Mouse (Mus musculus): ENCODE results near the gene Mfn1.
A peak's percentile ranks its signal among the peaks of the same experiment; 100 is the strongest.

Mfn1 gene

DNA sequence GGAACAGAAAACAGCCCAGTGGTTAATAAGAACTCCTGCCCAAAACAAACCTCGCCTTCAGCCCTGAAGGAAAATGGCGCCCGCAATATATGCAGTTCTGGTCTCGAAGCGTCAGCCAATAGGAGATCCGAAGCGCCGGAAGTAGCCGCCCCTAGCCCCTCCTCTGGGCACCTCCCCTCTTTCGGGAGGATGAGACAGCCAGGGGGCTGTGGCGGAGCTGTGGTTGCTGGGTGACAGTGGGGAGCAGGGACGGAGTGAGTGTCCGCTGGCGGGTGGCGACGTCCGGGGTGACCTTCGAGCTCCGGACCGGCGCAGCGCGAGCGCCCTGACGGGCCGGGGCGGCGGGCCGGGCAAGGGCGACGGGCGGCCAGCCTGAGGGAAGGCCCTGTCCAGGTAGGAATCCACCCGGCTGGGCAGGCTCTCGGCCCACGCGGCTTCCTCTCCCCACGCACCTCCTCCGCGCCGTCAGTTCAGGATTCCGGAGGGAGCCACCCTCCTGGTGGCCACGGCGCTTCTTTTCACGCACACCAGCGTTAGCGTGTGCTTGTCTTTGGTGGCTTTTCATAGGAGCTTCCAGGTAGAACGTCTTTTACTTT is at the start of gene Mfn1:
Gene Mfn1, plus strand, starts transcription at position 163 of the 596 bp plus-strand sequence.
- peak; percentile 82 for DNase-seq (ENCODE audit: low spot score)

GRCm38 (mm10) chr3:32479961-32480360 is 49.3 kb upstream of the Mfn1 start:
- no peak for DNase-seq (ENCODE audit: low spot score)

GRCm38 (mm10) chr3:32483035-32483434 is 46.2 kb upstream of the Mfn1 start:
- no peak for DNase-seq (ENCODE audit: low spot score)

- no peak for DNase-seq (ENCODE audit: low spot score)
Measured at GRCm38 (mm10) chr3:32486543-32486942, 42.7 kb upstream of the Mfn1 start.

- no peak for DNase-seq (ENCODE audit: low spot score)
Measured at GRCm38 (mm10) chr3:32488172-32488571, 41.1 kb upstream of the Mfn1 start.

GRCm38 (mm10) chr3:32490076-32490927 is 39.0 kb upstream of the Mfn1 start:
- DNase-seq (ENCODE audit: low spot score), result no peak

GRCm38 (mm10) chr3:32490928-32491315 is 38.3 kb upstream of the Mfn1 start:
- DNase-seq (ENCODE audit: low spot score), result no peak

- no peak for DNase-seq (ENCODE audit: low spot score)
Measured at GRCm38 (mm10) chr3:32492097-32493090, 36.9 kb upstream of the Mfn1 start, which contains the start of gene Kcnmb3. TSS of gene Kcnmb3 (minus strand) at chr3:32492231.

GRCm38 (mm10) chr3:32494387-32495087 is 34.7 kb upstream of the Mfn1 start:
- DNase-seq (ENCODE audit: low spot score), result no peak

- DNase-seq (ENCODE audit: low spot score), result no peak
Measured at GRCm38 (mm10) chr3:32495088-32495770, 34.0 kb upstream of the Mfn1 start.

- no peak for DNase-seq (ENCODE audit: low spot score)
Measured at GRCm38 (mm10) chr3:32495856-32496710, 33.2 kb upstream of the Mfn1 start.

- DNase-seq (ENCODE audit: low spot score), result no peak
Measured at GRCm38 (mm10) chr3:32496711-32497070, 32.6 kb upstream of the Mfn1 start.

DNA sequence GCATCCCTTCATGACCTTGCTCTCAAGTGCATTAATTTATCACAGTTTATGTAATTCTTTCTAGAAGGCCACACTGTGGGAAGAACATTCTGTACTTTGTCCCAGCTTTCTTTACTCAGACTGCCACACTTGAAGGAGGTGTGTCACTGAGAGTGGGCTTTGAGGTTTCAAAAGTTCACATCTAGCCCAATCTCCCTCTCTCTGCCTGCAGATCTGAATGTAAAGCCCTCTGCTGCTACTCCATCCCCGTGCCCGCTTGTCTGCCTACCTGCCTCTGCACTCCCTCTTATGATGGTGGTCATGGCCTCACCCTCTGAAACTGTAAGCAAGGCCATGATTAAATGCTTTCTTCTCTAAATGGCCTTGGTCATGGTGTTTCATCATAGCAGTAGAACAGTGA is 28.9 kb upstream of the Mfn1 start:
- DNase-seq (ENCODE audit: low spot score), result no peak

GRCm38 (mm10) chr3:32505841-32506240 is 23.4 kb upstream of the Mfn1 start:
- DNase-seq (ENCODE audit: low spot score), result no peak

GRCm38 (mm10) chr3:32506366-32507225 is 22.7 kb upstream of the Mfn1 start:
- no peak for DNase-seq (ENCODE audit: low spot score)

GRCm38 (mm10) chr3:32508666-32509324 is 20.5 kb upstream of the Mfn1 start:
- peak; percentile 48 for DNase-seq (ENCODE audit: low spot score)

GRCm38 (mm10) chr3:32509496-32510374 is 19.5 kb upstream of the Mfn1 start, which contains the start of gene Zfp639:
TSS of gene Zfp639 (plus strand) at chr3:32510259.
- DNase-seq (ENCODE audit: low spot score), result no peak

All from urinary bladder, postnatal 25 days (tissue).